Mouse (Mus musculus) ovary, postnatal 36 days (tissue): ENCODE measurements at regions not wholly inside any gene's neighbourhood (a gene's known extent, or its start where the extent isn't known, plus 50 kb on each side); places are given as distances from the start of the nearest gene placed in this dataset.

ENCODE experiments used
- DNase-seq: peaks from one replicate; pipeline ENCODE4 v3.0.0; 2022; ENCODE audit warnings: low spot score, mixed read lengths

DNA sequence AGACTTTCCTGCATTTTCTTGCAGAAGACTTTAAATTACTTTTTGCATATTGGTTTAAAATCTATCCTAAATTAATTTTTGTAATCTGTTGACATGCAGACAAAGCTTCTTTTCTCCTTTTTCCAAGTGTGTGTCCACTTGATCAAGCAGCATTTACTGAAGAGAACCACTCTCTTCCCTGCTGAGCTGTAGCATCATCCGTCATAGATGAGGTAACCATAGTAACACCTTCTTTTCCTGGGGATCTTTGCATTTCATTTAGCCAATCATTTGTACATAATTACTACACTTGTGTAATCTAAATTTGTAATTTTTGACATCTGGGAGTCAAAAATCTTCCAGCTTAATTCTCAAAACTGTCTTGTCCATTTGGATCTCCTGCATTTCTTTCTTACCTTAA lies 53.2 kb upstream of the Dnajc1 start:
- DNase-seq = no peak
